Mouse (Mus musculus) embryonic fibroblast, embryonic 13.5 days (primary cell): ENCODE measurements around the gene Tulp3.

Source experiments
- CTCF ChIP-seq: IDR thresholded peaks from 2 replicates; pipeline ENCODE4 v1.5.1; 2011; ENCODE audit warnings: mild to moderate bottlenecking, control low read depth, low read length, moderate library complexity, borderline replicate concordance; ENCODE audit not compliant: insufficient read depth
- POLR2A ChIP-seq: IDR thresholded peaks from 2 replicates; pipeline ENCODE4 v1.6.1; 2011; ENCODE audit warnings: low read depth, mild to moderate bottlenecking, control low read depth, low read length, moderate library complexity

DNA sequence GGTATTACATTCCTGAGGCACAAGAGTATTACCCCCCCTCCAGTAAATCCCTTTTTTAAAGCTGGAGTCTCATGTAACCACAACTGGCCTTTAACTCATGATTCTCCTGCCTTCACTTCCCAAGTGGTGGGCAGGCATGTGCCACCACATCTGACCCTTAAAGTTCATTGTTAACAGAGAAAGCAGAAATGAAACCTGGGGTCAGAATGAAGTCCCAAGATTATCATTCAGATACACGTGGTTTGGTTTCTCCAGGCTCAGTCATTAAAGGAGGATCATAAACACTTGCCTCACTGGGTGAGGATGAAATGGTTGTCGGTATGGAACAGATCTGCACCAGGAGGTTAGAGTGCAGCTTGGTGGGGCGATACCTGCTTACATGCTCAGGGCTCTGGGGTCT is 25.6 kb upstream of the Tulp3 start:
- TF ChIP-seq CTCF (no peak), POLR2A (no peak)
